Mouse (Mus musculus): ENCODE results near the gene S1pr2.
"Not testable (repeated sequence)": the region's sequence is repeated elsewhere in the genome, so short reads cannot be mapped to it uniquely, and the experiment has no call there.

The S1pr2 gene

GRCm38 (mm10) chr9:21001651-21002200 lies 25.1 kb upstream of the S1pr2 start:
- in situ Hi-C loops (cut with MboI; ENCODE audit: low sequenced_read_pairs): loop anchor here (5.0 kb wide), 1 partner anchor 89 kb away; no protein-coding TSS in a partner anchor

GRCm38 (mm10) chr9:21000811-21001210 lies 24.2 kb upstream of the S1pr2 start:
- in situ Hi-C loops (cut with MboI; ENCODE audit: low sequenced_read_pairs): loop anchor here (5.0 kb wide), 1 partner anchor 89 kb away; no protein-coding TSS in a partner anchor

- in situ Hi-C loops (cut with MboI; ENCODE audit: low sequenced_read_pairs): not testable (repeated sequence)
Observed at GRCm38 (mm10) chr9:20998337-20998736, 21.8 kb upstream of the S1pr2 start.

GRCm38 (mm10) chr9:20997065-20997464 lies 20.5 kb upstream of the S1pr2 start:
- in situ Hi-C loops (cut with MboI; ENCODE audit: low sequenced_read_pairs): no loop called here

GRCm38 (mm10) chr9:20995069-20995468 lies 18.5 kb upstream of the S1pr2 start:
- in situ Hi-C loops (cut with MboI; ENCODE audit: low sequenced_read_pairs): no loop called here

GRCm38 (mm10) chr9:20993165-20993898 lies 16.8 kb upstream of the S1pr2 start:
- in situ Hi-C loops (cut with MboI; ENCODE audit: low sequenced_read_pairs): no loop called here

GRCm38 (mm10) chr9:20991587-20991986 lies 15.0 kb upstream of the S1pr2 start:
- in situ Hi-C loops (cut with MboI; ENCODE audit: low sequenced_read_pairs): no loop called here

GRCm38 (mm10) chr9:20990861-20991260 lies 14.3 kb upstream of the S1pr2 start:
- in situ Hi-C loops (cut with MboI; ENCODE audit: low sequenced_read_pairs): no loop called here

- in situ Hi-C loops (cut with MboI; ENCODE audit: low sequenced_read_pairs): no loop called here
Observed at GRCm38 (mm10) chr9:20987953-20988352, 11.4 kb upstream of the S1pr2 start.

GRCm38 (mm10) chr9:20986952-20987686 lies 10.5 kb upstream of the S1pr2 start:
- in situ Hi-C loops (cut with MboI; ENCODE audit: low sequenced_read_pairs): no loop called here

GRCm38 (mm10) chr9:20983169-20983568 lies 6.6 kb upstream of the S1pr2 start:
- in situ Hi-C loops (cut with MboI; ENCODE audit: low sequenced_read_pairs): no loop called here

- in situ Hi-C loops (cut with MboI; ENCODE audit: low sequenced_read_pairs): no loop called here
Observed at GRCm38 (mm10) chr9:20982171-20982570, 5.6 kb upstream of the S1pr2 start.

GRCm38 (mm10) chr9:20979769-20980168 lies 3.2 kb upstream of the S1pr2 start:
- in situ Hi-C loops (cut with MboI; ENCODE audit: low sequenced_read_pairs): no loop called here

- in situ Hi-C loops (cut with MboI; ENCODE audit: low sequenced_read_pairs): no loop called here
Observed at GRCm38 (mm10) chr9:20979181-20979580, 2.6 kb upstream of the S1pr2 start.

GRCm38 (mm10) chr9:20978409-20979095 lies 2.0 kb upstream of the S1pr2 start:
- in situ Hi-C loops (cut with MboI; ENCODE audit: low sequenced_read_pairs): no loop called here

- in situ Hi-C loops (cut with MboI; ENCODE audit: low sequenced_read_pairs): no loop called here
Observed at GRCm38 (mm10) chr9:20976961-20977689, 544 bp upstream of the S1pr2 start.

- in situ Hi-C loops (cut with MboI; ENCODE audit: low sequenced_read_pairs): no loop called here
Observed at GRCm38 (mm10) chr9:20975431-20976215, 958 bp downstream of the S1pr2 start.

- in situ Hi-C loops (cut with MboI; ENCODE audit: low sequenced_read_pairs): no loop called here
Observed at GRCm38 (mm10) chr9:20973682-20974075, 2.9 kb downstream of the S1pr2 start.

GRCm38 (mm10) chr9:20973001-20973681 lies 3.4 kb downstream of the S1pr2 start:
- in situ Hi-C loops (cut with MboI; ENCODE audit: low sequenced_read_pairs): no loop called here
